Mouse (Mus musculus) kidney, postnatal 0 days (tissue): ENCODE data around the gene Dnajc1. TPM values are rescaled to one million over a fixed set of nuclear protein-coding genes. Genes with fewer than 3 reads are reported as not detected.

Experiments
- ATAC-seq: fragments of 200-750 bp; cut with Nextera tagmentation; replicated peaks from 2 replicates; pipeline ENCODE4 v1.8.0; 2017; ENCODE audit warnings: low read depth, moderate number of reproducible peaks, moderate TSS enrichment, moderate library complexity; ENCODE audit not compliant: low FRiP score
- DNase-seq: peaks from one replicate; pipeline ENCODE4 v3.0.0-alpha.2; 2016; ENCODE audit warnings: low spot score
- H3K27ac ChIP-seq: fragments of 300-500 bp; sonication (generic); 2 replicates; pipeline ENCODE4 v1.5.1; 2014; ENCODE audit warnings: mild to moderate bottlenecking
- H3K27me3 ChIP-seq: fragments of 300-500 bp; sonication (generic); 2 replicates; pipeline ENCODE4 v1.6.1; 2014; ENCODE audit warnings: low read length, mixed read lengths; ENCODE audit not compliant: insufficient read depth
- H3K36me3 ChIP-seq: fragments of 300-500 bp; sonication (generic); 2 replicates; pipeline ENCODE4 v1.6.1; 2014; ENCODE audit warnings: low read length, mixed read lengths; ENCODE audit not compliant: insufficient read depth
- H3K4me1 ChIP-seq: fragments of 300-500 bp; sonication (generic); replicated peaks from 2 replicates; pipeline ENCODE4 v1.6.1; 2014; ENCODE audit warnings: antibody characterized with exemption, low read length, mixed read lengths; ENCODE audit not compliant: insufficient read depth
- H3K4me2 ChIP-seq: fragments of 300-500 bp; sonication (generic); 2 replicates; pipeline ENCODE4 v1.6.1; 2014; ENCODE audit warnings: mild to moderate bottlenecking, low read length, moderate library complexity, mixed read lengths
- H3K4me3 ChIP-seq: fragments of 300-500 bp; sonication (generic); replicated peaks from 2 replicates; pipeline ENCODE4 v1.5.1; 2014; ENCODE audit warnings: low read depth, low read length
- H3K9ac ChIP-seq: fragments of 300-500 bp; sonication (generic); 2 replicates; pipeline ENCODE4 v1.6.1; 2014; ENCODE audit warnings: low read depth, low read length
- H3K9me3 ChIP-seq: fragments of 300-500 bp; sonication (generic); replicated peaks from 2 replicates; pipeline ENCODE4 v1.6.1; 2016; ENCODE audit warnings: low read length, inconsistent platforms, mixed read lengths
- CTCF ChIP-seq: IDR thresholded peaks from 2 replicates; pipeline ENCODE4 v1.5.1; 2016; ENCODE audit warnings: antibody characterized with exemption, low read depth, mild to moderate bottlenecking, moderate library complexity
- WGBS: fragments of 180-500 bp; shearing (Covaris S2); extraction: QIAGEN DNeasy Blood & Tissue Kit; methylation state at CpG from one replicate; pipeline ENCODE4 v1.1.7; 2014; 5-methylcytosine and 5-hydroxymethylcytosine counted together
- polyA plus RNA-seq: library from polyadenylated mRNA; unstranded; fragments of >200 nt; fragmentation: Nextera tagmentation; extraction: Ambion mirVana; gene quantifications from 2 replicates; pipeline ENCODE4 v1.2.1, GENCODE M21; 2015

Gene Dnajc1
- polyA plus RNA-seq, 1 experiment from 2014 or later = 42.4 TPM

- DNase-seq (peak; percentile 54), ATAC-seq (no peak)
- no peak overlapping the region for H3K9ac ChIP-seq
- H3K27me3 ChIP-seq = no peaks in the 10 kb centered on the region
- no peaks in the 10 kb centered on the region for H3K9me3 ChIP-seq
- no peak overlapping the region for H3K4me3 ChIP-seq
- H3K4me1 ChIP-seq = no peaks in the 10 kb centered on the region
- H3K4me2 ChIP-seq = no peak overlapping the region
- H3K36me3 ChIP-seq = no peaks in the 10 kb centered on the region
- 28% methylated on average over 8 of the region's 8 CpGs for WGBS
- no peak overlapping the region for H3K27ac ChIP-seq
- no peak for TF ChIP-seq CTCF
Observed at GRCm38 (mm10) chr2:18228486-18229062, 164.1 kb downstream of the Dnajc1 start.

DNA sequence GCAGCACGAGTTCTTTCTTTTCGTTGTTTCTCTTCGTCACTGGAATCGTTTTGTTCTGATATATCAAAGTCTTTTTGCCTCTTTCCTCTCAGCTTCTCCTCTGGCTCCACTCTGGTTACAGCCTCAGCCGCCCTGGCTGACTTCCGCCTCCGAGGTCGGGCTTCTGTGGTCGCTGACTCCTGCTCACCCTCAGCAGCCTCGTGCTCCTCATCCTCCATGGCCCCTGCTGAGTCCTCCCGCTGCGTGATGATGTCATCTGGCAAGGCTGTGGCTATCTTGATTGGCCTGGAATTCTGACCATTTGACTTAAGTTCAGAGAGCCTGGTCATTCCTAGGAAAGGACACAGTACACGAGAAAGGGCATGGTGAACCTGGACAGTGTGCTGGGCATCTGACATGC lies 173.1 kb downstream of the Dnajc1 start:
- 0 out of 2 replicates have a peak, but pooled peaks cover 2% of the 10 kb centered on the region for H3K4me1 ChIP-seq
- no peak overlapping the region for H3K4me2 ChIP-seq
- H3K9me3 ChIP-seq = no peaks in the 10 kb centered on the region
- no peak overlapping the region for H3K4me3 ChIP-seq
- WGBS = 71% methylated on average over 13 of the region's 13 CpGs
- ATAC-seq = no peak
- no peak overlapping the region for H3K9ac ChIP-seq
- no peak for DNase-seq
- H3K27ac ChIP-seq = no peak overlapping the region
- no peaks in the 10 kb centered on the region for H3K27me3 ChIP-seq
- no peak for TF ChIP-seq CTCF
- peaks cover 17% of the 10 kb centered on the region for H3K36me3 ChIP-seq

GRCm38 (mm10) chr2:18219136-18219535 lies 173.5 kb downstream of the Dnajc1 start:
- WGBS = 43% methylated on average over 8 of the region's 8 CpGs
- H3K9ac ChIP-seq = no peak overlapping the region
- peaks cover 21% of the 10 kb centered on the region for H3K36me3 ChIP-seq
- ATAC-seq = no peak
- no peak overlapping the region for H3K27ac ChIP-seq
- no peaks in the 10 kb centered on the region for H3K27me3 ChIP-seq
- TF ChIP-seq CTCF = no peak
- H3K9me3 ChIP-seq = no peaks in the 10 kb centered on the region
- H3K4me1 ChIP-seq = 0 out of 2 replicates have a peak, but pooled peaks cover 2% of the 10 kb centered on the region
- H3K4me2 ChIP-seq = no peak overlapping the region
- H3K4me3 ChIP-seq = no peak overlapping the region
- peak; percentile 17 for DNase-seq

DNA sequence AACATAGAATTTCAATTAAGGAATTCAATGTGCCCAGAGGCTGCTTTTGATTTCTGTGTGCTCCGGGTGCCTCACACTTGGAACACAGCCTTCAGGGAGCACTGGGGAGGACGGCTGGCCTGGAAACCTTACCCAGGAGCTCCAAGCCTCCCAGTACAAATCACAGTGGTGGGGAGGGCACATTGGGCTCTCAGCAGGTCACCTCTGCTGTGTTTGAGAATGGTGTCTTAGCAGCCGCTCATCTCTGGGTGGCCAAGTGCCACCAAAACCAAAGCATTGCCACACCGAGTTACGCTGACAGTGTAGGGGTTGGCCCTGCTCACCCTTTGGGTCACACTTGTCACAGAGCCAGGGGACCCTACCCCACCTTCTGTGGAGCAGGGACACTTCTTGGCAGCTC lies 174.1 kb downstream of the Dnajc1 start:
- Histone ChIP-seq H3K27me3 (no peaks in the 10 kb centered on the region), H3K27ac (no peak overlapping the region)
- 57% methylated on average over 5 of the region's 5 CpGs for WGBS

GRCm38 (mm10) chr2:18217867-18218266 lies 174.8 kb downstream of the Dnajc1 start:
- Histone ChIP-seq H3K9ac (no peak overlapping the region), H3K4me1 (0 out of 2 replicates have a peak, but pooled peaks cover 2% of the 10 kb centered on the region), H3K9me3 (no peaks in the 10 kb centered on the region), H3K36me3 (peaks cover 32% of the 10 kb centered on the region), H3K4me2 (no peak overlapping the region), H3K27me3 (no peaks in the 10 kb centered on the region), H3K27ac (no peak overlapping the region), H3K4me3 (no peak overlapping the region)
- DNase-seq (peak; percentile 79), ATAC-seq (peak; percentile 85)
- WGBS = 36% methylated on average over 3 of the region's 3 CpGs
- TF ChIP-seq CTCF = peak; percentile 50

More for the DNA sequence above, 174.1 kb downstream of the Dnajc1 start:
- TF ChIP-seq CTCF = no peak
- Histone ChIP-seq H3K36me3 (peaks cover 26% of the 10 kb centered on the region), H3K4me2 (no peak overlapping the region), H3K9me3 (no peaks in the 10 kb centered on the region), H3K9ac (no peak overlapping the region), H3K4me1 (0 out of 2 replicates have a peak, but pooled peaks cover 2% of the 10 kb centered on the region), H3K4me3 (no peak overlapping the region)
- no peak for ATAC-seq
- no peak for DNase-seq

GRCm38 (mm10) chr2:18214031-18214430 lies 178.6 kb downstream of the Dnajc1 start:
- H3K36me3 ChIP-seq = peaks cover 50% of the 10 kb centered on the region
- H3K9me3 ChIP-seq = no peaks in the 10 kb centered on the region
- no peak for TF ChIP-seq CTCF
- H3K4me2 ChIP-seq = no peak overlapping the region
- ATAC-seq = no peak
- no peaks in the 10 kb centered on the region for H3K27me3 ChIP-seq
- H3K27ac ChIP-seq = no peak overlapping the region
- 90% methylated on average over 2 of the region's 2 CpGs for WGBS
- no peak overlapping the region for H3K4me3 ChIP-seq
- H3K4me1 ChIP-seq = no peaks in the 10 kb centered on the region
- DNase-seq = no peak
- no peak overlapping the region for H3K9ac ChIP-seq

DNA sequence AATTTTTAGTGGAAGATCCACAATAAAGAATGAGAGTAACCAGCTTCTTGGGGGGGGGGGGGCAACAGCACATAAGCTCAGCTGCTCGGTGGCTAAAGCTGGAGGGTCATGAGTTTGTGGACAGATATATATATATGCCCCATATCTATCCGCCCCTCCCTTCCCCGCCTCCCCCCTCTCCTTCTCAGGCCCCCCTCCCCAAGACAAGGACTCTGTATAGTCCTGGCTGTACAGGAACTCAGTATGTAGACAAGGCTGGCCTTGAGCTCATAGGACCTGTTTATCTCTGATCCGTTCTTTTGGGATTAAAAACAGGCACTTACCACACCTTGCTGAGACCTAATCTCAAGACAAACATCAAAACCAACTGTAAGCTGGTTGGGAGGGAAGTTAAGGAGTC lies 182.7 kb downstream of the Dnajc1 start:
- Histone ChIP-seq H3K9ac (no peak overlapping the region), H3K9me3 (no peaks in the 10 kb centered on the region), H3K4me3 (no peak overlapping the region), H3K36me3 (peaks cover 60% of the 10 kb centered on the region), H3K4me1 (no peaks in the 10 kb centered on the region), H3K27me3 (no peaks in the 10 kb centered on the region), H3K4me2 (no peak overlapping the region), H3K27ac (no peak overlapping the region)
- ATAC-seq = no peak
- no peak for DNase-seq
- 89% methylated on average over 4 of the region's 4 CpGs for WGBS
- TF ChIP-seq CTCF = no peak
